Mouse (Mus musculus) urinary bladder, adult 18-20 months (tissue): ENCODE results near the gene Celf5.

ENCODE experiments used
- DNase-seq, 2 experiments: peaks; one replicate each; pipeline ENCODE4 v3.0.0; 2022; ENCODE audit warnings: low spot score in 2 of 2, mixed read lengths in 2 of 2

Gene Celf5

GRCm38 (mm10) chr10:81414682-81415081 is 67.8 kb downstream of the Celf5 start:
- no peak for DNase-seq

GRCm38 (mm10) chr10:81413310-81414261 is 68.9 kb downstream of the Celf5 start:
- DNase-seq: peak; percentile 65 to 81

GRCm38 (mm10) chr10:81412586-81413309 is 69.8 kb downstream of the Celf5 start:
- no peak for DNase-seq

- DNase-seq: peak in 1 of 2 experiments; percentile 59
These were observed 70.8 kb downstream of the Celf5 start for GRCm38 (mm10) chr10:81411471-81412400.

GRCm38 (mm10) chr10:81410981-81411380 is 71.5 kb downstream of the Celf5 start:
- DNase-seq: no peak

- no peak for DNase-seq
These were observed 72.2 kb downstream of the Celf5 start for GRCm38 (mm10) chr10:81410350-81410749.

- no peak for DNase-seq
These were observed 73.2 kb downstream of the Celf5 start for GRCm38 (mm10) chr10:81409330-81409729.
